Mouse (Mus musculus): ENCODE measurements around the gene Pick1. TPM values are rescaled to one million over a fixed set of nuclear protein-coding genes. Genes with fewer than 3 reads are reported as not detected.
A peak's percentile ranks its signal among the peaks of the same experiment; 100 is the strongest.

Pick1 gene
- total RNA-seq, 2 experiments from 2014 or later = 33.6 to 35.0 TPM

GRCm38 (mm10) chr15:79262375-79262774 is 33.4 kb downstream of the Pick1 start:
- intact Hi-C loops (cut with DNase I) = no loop called here
- peak; percentile 70 for DNase-seq
- H3K27ac ChIP-seq = peak overlapping the region; percentile 81
- TF ChIP-seq CTCF (IDR thresholded peaks at IDR 0.05) = peak; percentile 55
- H3K4me3 ChIP-seq = peak overlapping the region; percentile 83

- intact Hi-C loops (cut with DNase I) = no loop called here
- TF ChIP-seq CTCF (IDR thresholded peaks at IDR 0.05) = no peak
- peak overlapping the region; percentile 83 for H3K4me3 ChIP-seq
- no peak for DNase-seq
- H3K27ac ChIP-seq = peak overlapping the region; percentile 81
Measured at GRCm38 (mm10) chr15:79262786-79263309, 33.9 kb downstream of the Pick1 start.

GRCm38 (mm10) chr15:79263726-79264125 is 34.8 kb downstream of the Pick1 start:
- no peak overlapping the region for H3K4me3 ChIP-seq
- intact Hi-C loops (cut with DNase I) = no loop called here
- no peak overlapping the region for H3K27ac ChIP-seq
- TF ChIP-seq CTCF (IDR thresholded peaks at IDR 0.05) = no peak
- DNase-seq = no peak

- Histone ChIP-seq H3K27ac (no peak overlapping the region), H3K4me3 (no peak overlapping the region)
- DNase-seq = no peak
- intact Hi-C loops (cut with DNase I) = loop anchor here (5.0 kb wide), 1 partner anchor 57 kb away; no protein-coding TSS in a partner anchor
- TF ChIP-seq CTCF (IDR thresholded peaks at IDR 0.05) = no peak
Measured at GRCm38 (mm10) chr15:79265384-79265783, 36.4 kb downstream of the Pick1 start.

GRCm38 (mm10) chr15:79268521-79268920 is 39.5 kb downstream of the Pick1 start:
- H3K27ac ChIP-seq = no peak overlapping the region
- no peak for DNase-seq
- H3K4me3 ChIP-seq = no peak overlapping the region
- intact Hi-C loops (cut with DNase I) = loop anchor here (5.0 kb wide), 1 partner anchor 54 kb away; no protein-coding TSS in a partner anchor
- no peak for TF ChIP-seq CTCF (IDR thresholded peaks at IDR 0.05)

DNA sequence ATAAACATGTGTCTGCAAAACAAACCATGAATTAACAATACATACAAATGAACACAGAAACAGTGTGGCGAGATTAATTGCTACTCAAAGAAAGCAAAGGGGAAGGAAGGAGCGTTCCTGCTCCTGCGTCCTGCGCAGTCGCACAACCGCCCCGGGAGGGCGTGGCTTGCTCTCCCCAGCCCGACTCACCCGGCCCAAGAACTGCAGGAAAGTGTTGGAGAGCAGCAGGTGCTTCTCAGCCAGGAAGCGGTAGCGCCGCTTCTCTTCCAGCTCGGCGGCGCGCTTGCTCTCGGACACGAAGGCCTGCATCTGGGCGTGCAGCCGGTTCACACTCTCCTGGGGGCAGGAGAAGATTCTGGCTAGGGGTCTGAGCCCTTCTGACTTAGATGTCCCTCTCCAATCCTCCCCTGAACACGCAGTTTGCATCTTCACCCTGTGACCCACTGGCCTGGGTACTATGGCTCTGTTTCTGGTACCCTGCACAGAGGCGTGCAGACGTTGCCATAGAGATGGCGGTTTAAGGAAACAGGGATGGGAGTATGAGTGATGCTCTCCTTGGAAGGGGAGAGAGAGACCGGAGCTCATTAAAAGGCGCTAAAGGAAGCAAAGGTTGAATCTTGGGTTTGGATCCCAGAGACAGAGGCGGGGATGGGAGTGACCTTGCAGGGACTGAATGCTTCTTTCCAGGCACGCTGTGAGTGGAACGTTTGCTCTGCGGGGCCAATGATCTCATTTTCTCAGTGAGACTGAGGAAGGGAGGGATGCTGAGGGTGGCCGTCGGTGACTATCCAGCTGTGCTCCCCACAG is 41.5 kb downstream of the Pick1 start:
- peak overlapping the region; percentile 78 for H3K27ac ChIP-seq
- intact Hi-C loops (cut with DNase I) = no loop called here
- peak overlapping the region; percentile 66 for H3K4me3 ChIP-seq
- peak; percentile 90 for DNase-seq
- TF ChIP-seq CTCF (IDR thresholded peaks at IDR 0.05) = no peak

DNA sequence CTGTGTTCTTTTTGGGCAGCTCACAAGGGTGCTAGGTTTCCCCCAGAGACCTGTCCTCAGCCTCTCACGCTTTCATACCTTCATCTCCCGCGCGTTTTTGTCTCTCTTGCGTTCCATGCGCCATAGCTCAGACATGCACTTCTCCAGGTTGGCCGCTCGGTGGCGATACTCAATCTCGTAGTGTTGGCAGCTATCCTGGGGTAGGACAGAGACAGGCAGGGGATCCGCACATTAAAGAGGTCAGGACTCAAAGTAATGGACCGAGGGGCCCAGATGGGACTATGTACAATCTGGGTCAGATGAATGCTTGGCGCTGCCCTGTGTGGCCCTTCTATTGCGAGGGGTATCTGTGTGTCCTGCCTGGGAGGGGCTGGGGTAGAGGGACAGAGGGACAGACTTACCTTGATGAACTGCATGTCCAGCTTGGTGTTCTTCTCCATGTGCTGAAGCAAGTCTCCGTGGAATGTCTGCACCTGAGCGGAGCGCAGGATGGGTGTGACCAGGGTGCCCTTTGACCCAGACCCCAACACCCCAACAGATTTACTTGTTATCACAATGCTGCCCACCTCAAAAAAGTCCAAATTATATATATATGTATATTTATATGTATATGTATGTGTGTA is 42.3 kb downstream of the Pick1 start:
- TF ChIP-seq CTCF (IDR thresholded peaks at IDR 0.05) = peak; percentile 78
- Histone ChIP-seq H3K4me3 (peak overlapping the region; percentile 66), H3K27ac (peak overlapping the region; percentile 78; the same call in 1 of the 2 replicates)
- intact Hi-C loops (cut with DNase I) = no loop called here
- DNase-seq = peak; percentile 66

DNA sequence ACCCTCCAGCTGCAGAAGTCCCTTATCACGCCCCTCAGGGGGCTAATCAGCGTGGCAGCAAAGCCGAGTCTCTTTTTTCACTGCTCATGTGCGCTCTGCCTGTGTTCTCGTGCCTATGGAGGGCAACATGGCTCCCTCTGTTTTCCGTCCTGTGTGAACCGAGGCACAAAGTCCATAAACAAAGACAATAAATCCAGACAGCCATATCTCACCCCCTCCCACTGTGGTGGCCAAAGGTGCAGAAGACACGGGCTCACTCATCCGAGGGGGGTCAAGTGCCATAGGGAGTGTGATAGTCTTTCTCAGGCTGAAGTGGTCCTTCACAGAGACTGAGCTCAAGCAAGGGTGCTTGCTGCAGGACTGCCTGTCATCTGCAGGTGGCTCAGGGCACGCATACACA is 44.0 kb downstream of the Pick1 start:
- no peak overlapping the region for H3K4me3 ChIP-seq
- H3K27ac ChIP-seq = no peak overlapping the region
- DNase-seq = no peak
- intact Hi-C loops (cut with DNase I) = loop anchor here (2.0 kb wide), 1 partner anchor 194 kb away; no protein-coding TSS in a partner anchor
- no peak for TF ChIP-seq CTCF (IDR thresholded peaks at IDR 0.05)

GRCm38 (mm10) chr15:79277728-79278127 is 48.8 kb downstream of the Pick1 start:
- no peak overlapping the region for H3K4me3 ChIP-seq
- no peak for DNase-seq
- intact Hi-C loops (cut with DNase I) = no loop called here
- no peak for TF ChIP-seq CTCF (IDR thresholded peaks at IDR 0.05)
- H3K27ac ChIP-seq = no peak overlapping the region

- Histone ChIP-seq H3K27ac (no peak overlapping the region), H3K4me3 (no peak overlapping the region)
- intact Hi-C loops (cut with DNase I) = loop anchor here (1.0 kb wide), 1 partner anchor 37 kb away; no protein-coding TSS in a partner anchor
- peak; percentile 48 for DNase-seq
- TF ChIP-seq CTCF (IDR thresholded peaks at IDR 0.05) = peak; percentile 62
Measured at GRCm38 (mm10) chr15:79280209-79280608, 51.2 kb downstream of the Pick1 start.

GRCm38 (mm10) chr15:79280850-79281249 is 51.9 kb downstream of the Pick1 start:
- peak; percentile 71 for DNase-seq
- Histone ChIP-seq H3K4me3 (no peak overlapping the region), H3K27ac (no peak overlapping the region)
- peak; percentile 48; the same call in 1 of the 2 replicates for TF ChIP-seq CTCF (IDR thresholded peaks at IDR 0.05)
- intact Hi-C loops (cut with DNase I) = loop anchor here (1.0 kb wide), 1 partner anchor 38 kb away; no protein-coding TSS in a partner anchor

DNA sequence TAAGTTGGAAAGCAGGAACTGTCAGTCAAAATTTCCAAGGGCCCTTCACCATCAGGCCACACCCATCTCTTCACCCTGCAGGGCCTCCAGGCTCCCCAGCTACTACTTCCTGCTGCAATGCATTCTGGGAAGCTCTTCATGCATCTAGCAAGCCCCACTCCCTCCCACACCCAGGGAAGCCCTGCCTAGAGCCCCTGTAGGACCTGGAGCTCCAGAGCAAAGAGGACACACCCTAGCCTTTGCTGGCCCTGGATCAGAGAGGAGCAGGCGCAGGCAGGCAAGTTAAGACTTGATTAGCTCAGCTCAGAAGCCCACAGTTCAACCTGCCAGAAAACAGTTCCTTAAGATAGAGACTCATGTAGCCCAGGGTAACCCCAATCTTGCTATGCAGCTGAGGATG is 52.4 kb downstream of the Pick1 start:
- H3K4me3 ChIP-seq = no peak overlapping the region
- TF ChIP-seq CTCF (IDR thresholded peaks at IDR 0.05) = no peak

GRCm38 (mm10) chr15:79282434-79282833 is 53.5 kb downstream of the Pick1 start:
- no peak overlapping the region for H3K4me3 ChIP-seq
- no peak overlapping the region for H3K27ac ChIP-seq
- no peak for DNase-seq
- intact Hi-C loops (cut with DNase I) = no loop called here
- no peak for TF ChIP-seq CTCF (IDR thresholded peaks at IDR 0.05)

More for the DNA sequence above, 52.4 kb downstream of the Pick1 start:
- intact Hi-C loops (cut with DNase I) = no loop called here
- no peak overlapping the region for H3K27ac ChIP-seq
- no peak for DNase-seq
